Mouse (Mus musculus) myocyte (in vitro differentiated cells): ENCODE measurements around the gene Fbxw4.

Experiments
- E2F4 ChIP-seq: IDR thresholded peaks from one replicate; pipeline ENCODE4 v1.6.1; 2011; ENCODE audit warnings: mild to moderate bottlenecking, control low read depth, moderate library complexity; ENCODE audit not compliant: insufficient read depth
- MAX ChIP-seq: IDR thresholded peaks from one replicate; pipeline ENCODE4 v1.6.1; 2011; ENCODE audit warnings: low read depth, mild to moderate bottlenecking, control low read depth
- MYOD1 ChIP-seq, 3 experiments: IDR thresholded peaks; one replicate each; pipeline ENCODE4 v1.6.1; 2011; ENCODE audit warnings: control low read depth in 2 of 3, low read depth in 2 of 3, mild to moderate bottlenecking in 2 of 3, moderate library complexity in 1 of 3; ENCODE audit not compliant: insufficient read length in 2 of 3, control insufficient read depth in 1 of 3
- MYOG ChIP-seq, 3 experiments: IDR thresholded peaks; one replicate each; pipeline ENCODE4 v1.6.1; 2011; ENCODE audit warnings: control low read depth in 2 of 3, low read depth in 2 of 3, mild to moderate bottlenecking in 2 of 3; ENCODE audit not compliant: insufficient read length in 2 of 3, control insufficient read depth in 1 of 3, insufficient read depth in 1 of 3
- POLR2A ChIP-seq: IDR thresholded peaks from one replicate; pipeline ENCODE4 v1.6.1; 2011; ENCODE audit warnings: low read depth, mild to moderate bottlenecking, control low read depth, moderate library complexity; ENCODE audit not compliant: insufficient read length
- POLR2AphosphoS2 ChIP-seq: IDR thresholded peaks from one replicate; pipeline ENCODE4 v1.6.1; 2011; ENCODE audit warnings: low read depth, control low read depth; ENCODE audit not compliant: insufficient read length
- TCF12 ChIP-seq: IDR thresholded peaks from one replicate; pipeline ENCODE4 v1.6.1; 2011; ENCODE audit warnings: mild to moderate bottlenecking, control low read depth; ENCODE audit not compliant: poor library complexity, insufficient read depth, severe bottlenecking
- TCF3 ChIP-seq: IDR thresholded peaks from one replicate; pipeline ENCODE4 v1.6.1; 2011; ENCODE audit warnings: low read depth, control low read depth; ENCODE audit not compliant: insufficient read length
- USF1 ChIP-seq: IDR thresholded peaks from one replicate; pipeline ENCODE4 v1.6.1; 2011; ENCODE audit warnings: low read depth, mild to moderate bottlenecking, control low read depth, moderate library complexity

- TF ChIP-seq MYOG (IDR thresholded peaks at IDR 0.05; ENCODE audit: control insufficient read depth in 1 of 3, insufficient read depth in 1 of 3, insufficient read length in 2 of 3, low read depth in 2 of 3): no peak
- no peak for TF ChIP-seq E2F4
- no peak for TF ChIP-seq TCF12
- TF ChIP-seq MAX: no peak
- no peak for TF ChIP-seq USF1
- TF ChIP-seq POLR2A: no peak
- TF ChIP-seq TCF3: no peak
- TF ChIP-seq MYOD1 (IDR thresholded peaks at IDR 0.05; ENCODE audit: control insufficient read depth in 1 of 3, insufficient read length in 2 of 3, low read depth in 2 of 3): no peak
- no peak for TF ChIP-seq POLR2AphosphoS2
These were observed 63.7 kb downstream of the Fbxw4 start for GRCm38 (mm10) chr19:45596434-45596833.
